Mouse (Mus musculus): ENCODE data around the gene Slc24a4. TPM values are rescaled to one million over a fixed set of nuclear protein-coding genes. Genes with fewer than 3 reads are reported as not detected.

The Slc24a4 gene
- total and polyA plus RNA-seq, 3 experiments = 0.23 to 0.69 (median 0.34) TPM

DNA sequence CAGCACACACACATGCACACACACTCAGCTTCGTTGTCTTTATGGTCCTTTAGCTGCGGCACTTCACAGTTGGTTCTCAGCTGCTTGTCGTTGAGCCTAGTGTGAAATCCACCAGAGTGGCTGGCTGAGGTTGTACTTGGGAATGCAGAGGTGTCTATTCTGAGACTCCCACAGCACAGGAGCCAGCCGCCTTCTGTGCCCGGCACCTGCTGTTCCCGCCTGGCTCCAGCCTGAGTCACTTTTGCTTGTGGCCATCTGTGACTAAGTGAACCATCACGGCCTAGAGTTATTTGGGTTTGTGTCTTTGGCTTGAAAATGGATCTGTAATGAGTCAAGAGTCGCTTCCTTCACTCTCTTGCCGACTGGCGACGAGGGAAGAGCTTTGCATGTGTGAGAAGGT lies 62.3 kb downstream of the Slc24a4 start:
- Histone ChIP-seq H3K27ac (ENCODE audit: insufficient read depth, low read depth) (no peak overlapping the region), H3K27me3 (replicated peaks) (peaks cover 13% of the 10 kb centered on the region), H3K9me3 (replicated peaks; ENCODE audit: low read length) (peaks cover 21% of the 10 kb centered on the region), H3K4me3 (replicated peaks in 1 of 3; ENCODE audit: low read depth in 2 of 3, low read length in 2 of 3, poor library complexity in 1 of 3) (no peak overlapping the region), H3K4me2 (ENCODE audit: insufficient read depth, low read depth, poor library complexity, severe bottlenecking) (no peak overlapping the region), H3K4me1 (ENCODE audit: control insufficient read depth in 1 of 2, insufficient read depth in 2 of 2) (no peaks in the 10 kb centered on the region), H3K36me3 (replicated peaks in 1 of 2; ENCODE audit: control insufficient read depth in 1 of 2, insufficient read depth in 1 of 2, low read length in 1 of 2) (no peaks in the 10 kb centered on the region), H3K9ac (ENCODE audit: insufficient read depth, low read depth) (no peak overlapping the region), H3K79me2 (replicated peaks; ENCODE audit: control insufficient read depth, extremely low read depth, insufficient read depth, poor library complexity, severe bottlenecking) (no peaks in the 10 kb centered on the region)
- dilution Hi-C loops (cut with MboI; ENCODE audit: extremely low pct_ligation_motif_present, extremely low pct_unique_long_range_greater_than_20kb, low sequenced_read_pairs) = no loop called here
- in situ Hi-C loops (cut with MboI; ENCODE audit: low pct_ligation_motif_present, low pct_unique_long_range_greater_than_20kb, low sequenced_read_pairs) = loop anchor here (25.0 kb wide), 1 partner anchor 379 kb away; the partner anchor contains the start of gene Fbln5
- no peak for DNase-seq (ENCODE audit: extremely low read depth)
- TF ChIP-seq MAFK (IDR thresholded peaks at IDR 0.05; ENCODE audit: insufficient replicate concordance, low read length) = no peak
- TF ChIP-seq HCFC1 (IDR thresholded peaks at IDR 0.05; ENCODE audit: low read depth, low read length) = no peak
- TF ChIP-seq ZKSCAN1 (IDR thresholded peaks at IDR 0.05; ENCODE audit: borderline replicate concordance, low read depth, low read length) = no peak
- TF ChIP-seq JUN (IDR thresholded peaks at IDR 0.05; ENCODE audit: insufficient read depth, low read depth, low read length) = no peak
- no peak for TF ChIP-seq RCOR1 (conservative IDR thresholded peaks at IDR 0.05; ENCODE audit: low read depth, low read length)
- no peak for TF ChIP-seq MAX (IDR thresholded peaks at IDR 0.05; ENCODE audit: low read length)
- no peak for TF ChIP-seq ETS1 (conservative IDR thresholded peaks at IDR 0.05; ENCODE audit: low read depth, low read length)
- TF ChIP-seq ZNF384 (IDR thresholded peaks at IDR 0.05; ENCODE audit: low read depth, low read length) = no peak
- TF ChIP-seq IRF4 (IDR thresholded peaks at IDR 0.05; ENCODE audit: low read depth, low read length) = no peak
- TF ChIP-seq E2F4 (IDR thresholded peaks at IDR 0.05; ENCODE audit: insufficient replicate concordance, low read depth, low read length) = no peak
- TF ChIP-seq MEF2A (IDR thresholded peaks at IDR 0.05; ENCODE audit: borderline replicate concordance, low read depth, low read length) = no peak
- TF ChIP-seq NELFE (IDR thresholded peaks at IDR 0.05; ENCODE audit: low read depth, low read length) = no peak
- no peak for TF ChIP-seq MXI1 (IDR thresholded peaks at IDR 0.05; ENCODE audit: low read depth, low read length)

DNA sequence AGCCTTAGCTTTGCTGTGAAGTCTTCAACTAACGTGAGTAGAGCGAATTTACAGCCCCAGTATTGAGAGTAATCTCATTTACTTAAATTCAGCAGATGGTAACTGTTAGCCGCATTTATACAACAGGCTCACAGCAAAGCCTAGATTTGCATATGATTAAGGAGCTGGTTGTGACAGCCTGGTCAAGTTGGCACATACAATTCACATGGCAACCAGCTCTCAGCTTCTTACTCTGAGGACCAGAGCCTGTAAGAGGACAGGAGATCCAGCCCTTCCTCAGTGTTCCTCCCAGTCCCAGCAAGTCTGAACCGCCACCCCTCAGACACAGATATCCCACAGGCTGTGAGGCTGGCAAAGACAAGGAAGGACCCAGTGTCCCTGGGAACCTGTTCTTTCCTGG lies 73.0 kb downstream of the Slc24a4 start:
- dilution Hi-C loops (cut with MboI; ENCODE audit: extremely low pct_ligation_motif_present, extremely low pct_unique_long_range_greater_than_20kb, low sequenced_read_pairs) = no loop called here
- H3K4me2 ChIP-seq (ENCODE audit: insufficient read depth, low read depth, poor library complexity, severe bottlenecking) = no peak overlapping the region
- peaks cover 12 to 23% of the 10 kb centered on the region in 2 experiments for H3K4me1 ChIP-seq (ENCODE audit: control insufficient read depth in 1 of 2, insufficient read depth in 2 of 2)
- in situ Hi-C loops (cut with MboI; ENCODE audit: low pct_ligation_motif_present, low pct_unique_long_range_greater_than_20kb, low sequenced_read_pairs) = no loop called here
- no peaks in the 10 kb centered on the region for H3K79me2 ChIP-seq (replicated peaks; ENCODE audit: control insufficient read depth, extremely low read depth, insufficient read depth, poor library complexity, severe bottlenecking)
- no peak overlapping the region for H3K4me3 ChIP-seq (replicated peaks in 1 of 3; ENCODE audit: low read depth in 2 of 3, low read length in 2 of 3, poor library complexity in 1 of 3)
- no peaks in the 10 kb centered on the region for H3K36me3 ChIP-seq (replicated peaks in 1 of 2; ENCODE audit: control insufficient read depth in 1 of 2, insufficient read depth in 1 of 2, low read length in 1 of 2)
- no peak overlapping the region for H3K27ac ChIP-seq (ENCODE audit: insufficient read depth, low read depth)
- no peak overlapping the region for H3K9ac ChIP-seq (ENCODE audit: insufficient read depth, low read depth)
- TF ChIP-seq POLR2A (IDR thresholded peaks at IDR 0.05; ENCODE audit: low read depth, low read length) (no peak), JUN (IDR thresholded peaks at IDR 0.05; ENCODE audit: insufficient read depth, low read depth, low read length) (no peak), SMC3 (IDR thresholded peaks at IDR 0.05; ENCODE audit: low read depth, low read length) (no peak), MXI1 (IDR thresholded peaks at IDR 0.05; ENCODE audit: low read depth, low read length) (no peak), EP300 (IDR thresholded peaks at IDR 0.05; ENCODE audit: low read length) (no peak), MEF2A (IDR thresholded peaks at IDR 0.05; ENCODE audit: borderline replicate concordance, low read depth, low read length) (no peak), ZNF384 (IDR thresholded peaks at IDR 0.05; ENCODE audit: low read depth, low read length) (no peak), ZMIZ1 (IDR thresholded peaks at IDR 0.05; ENCODE audit: low read depth, low read length) (no peak)
- H3K27me3 ChIP-seq (replicated peaks) = no peaks in the 10 kb centered on the region
- H3K9me3 ChIP-seq (replicated peaks; ENCODE audit: low read length) = no peaks in the 10 kb centered on the region
- no peak for DNase-seq (ENCODE audit: extremely low read depth)
